Mouse (Mus musculus): ENCODE data around the gene Gm28635.
"Not testable (repeated sequence)": the region's sequence is repeated elsewhere in the genome, so short reads cannot be mapped to it uniquely, and the experiment has no call there.

The Gm28635 gene

GRCm38 (mm10) chr2:84682605-84683183 lies 4.9 kb upstream of the Gm28635 start:
- DNase-seq, result peak; percentile 74

GRCm38 (mm10) chr2:84679016-84679415 lies 1.2 kb upstream of the Gm28635 start, which contains the start of gene Tmx2:
Gene Tmx2 (minus strand): TSS chr2:84679140.
- peak; percentile 47 for DNase-seq

DNA sequence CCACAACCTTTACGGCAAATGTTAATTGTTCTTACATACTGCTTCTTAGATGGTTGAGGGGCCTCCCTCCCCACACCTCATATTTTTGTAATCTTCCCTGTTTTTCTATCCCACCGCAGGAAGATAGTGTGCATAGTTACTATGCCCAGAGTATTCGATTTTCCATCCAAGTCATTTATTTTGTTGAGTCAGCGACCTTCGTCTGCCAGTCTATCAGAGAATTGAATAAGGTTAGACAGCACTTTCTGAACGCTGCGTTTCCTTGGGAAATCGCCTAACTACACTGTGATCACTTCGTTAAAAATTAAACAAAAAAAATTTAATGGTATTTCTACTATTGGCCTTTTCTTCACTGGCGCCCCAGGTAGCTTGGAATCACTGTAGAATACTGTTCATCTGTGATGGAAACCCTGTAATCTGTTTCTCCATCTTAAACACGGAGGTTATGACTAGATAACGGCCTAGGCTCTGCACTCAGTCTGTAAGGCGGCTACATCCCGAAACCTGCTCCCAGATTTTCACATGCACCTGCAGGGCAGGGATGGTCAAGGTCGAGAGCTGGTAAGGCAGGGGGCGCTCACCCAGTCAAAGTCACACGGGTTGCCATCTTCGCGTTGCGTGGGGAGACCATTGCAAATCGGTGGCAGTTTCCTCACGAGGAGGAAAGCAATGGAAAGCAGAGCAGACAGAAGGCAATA lies 422 bp downstream of the Gm28635 start:
- no peak for DNase-seq

- not testable (repeated sequence) for DNase-seq
Observed at GRCm38 (mm10) chr2:84671535-84671934, 6.3 kb downstream of the Gm28635 start.

GRCm38 (mm10) chr2:84670569-84670933 lies 7.3 kb downstream of the Gm28635 start, which contains the start of gene Selenoh:
Gene Selenoh (minus strand): TSS chr2:84670770.
- DNase-seq, result peak; percentile 90

GRCm38 (mm10) chr2:84669828-84670568 lies 7.8 kb downstream of the Gm28635 start:
- DNase-seq, result peak; percentile 59

DNA sequence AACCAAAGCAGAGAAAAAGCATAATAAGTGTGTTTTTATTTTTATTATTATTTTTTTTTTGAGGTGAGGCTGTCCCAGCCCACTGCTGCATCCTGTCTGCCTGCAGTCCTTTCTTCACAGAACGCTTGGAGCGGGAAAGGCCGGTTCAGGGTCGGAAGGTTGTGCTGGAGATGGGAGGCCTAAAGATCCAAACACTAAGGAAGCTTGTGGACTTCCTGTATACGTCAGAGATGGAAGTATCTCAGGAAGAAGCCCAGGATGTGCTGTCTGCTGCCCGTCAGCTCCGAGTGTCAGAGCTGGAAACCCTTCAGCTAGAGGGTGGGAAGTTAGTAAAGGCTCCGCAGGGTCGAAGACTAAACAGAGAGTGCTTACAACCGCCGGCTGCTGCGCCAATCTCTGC lies 11.8 kb downstream of the Gm28635 start:
- no peak for DNase-seq

DNA sequence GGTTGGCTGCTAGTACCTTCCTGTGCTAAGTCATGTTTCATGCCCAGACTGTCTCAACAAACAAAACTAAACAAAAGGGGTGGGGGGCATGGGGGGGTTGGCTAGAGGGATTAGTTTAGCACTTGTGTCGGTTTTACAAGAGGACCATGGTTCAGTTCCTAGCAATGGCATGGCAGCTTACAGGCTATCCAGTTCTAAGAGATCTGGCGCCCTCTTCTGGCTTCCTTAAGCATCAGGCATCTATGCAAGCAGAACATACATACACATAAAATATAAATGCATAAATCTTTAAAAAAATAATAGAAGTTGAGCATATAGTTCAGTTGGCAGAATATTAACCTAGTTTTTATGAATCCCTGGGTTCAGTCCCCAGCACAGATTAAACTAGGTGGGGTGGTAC lies 15.0 kb downstream of the Gm28635 start:
- peak; percentile 77 for DNase-seq

- DNase-seq, result peak; percentile 39
Observed at GRCm38 (mm10) chr2:84660253-84660652, 17.6 kb downstream of the Gm28635 start.

- DNase-seq, result no peak
Observed at GRCm38 (mm10) chr2:84658806-84659205, 19.0 kb downstream of the Gm28635 start, which contains the start of gene Btbd18. Gene Btbd18 (plus strand): TSS chr2:84659079.

DNA sequence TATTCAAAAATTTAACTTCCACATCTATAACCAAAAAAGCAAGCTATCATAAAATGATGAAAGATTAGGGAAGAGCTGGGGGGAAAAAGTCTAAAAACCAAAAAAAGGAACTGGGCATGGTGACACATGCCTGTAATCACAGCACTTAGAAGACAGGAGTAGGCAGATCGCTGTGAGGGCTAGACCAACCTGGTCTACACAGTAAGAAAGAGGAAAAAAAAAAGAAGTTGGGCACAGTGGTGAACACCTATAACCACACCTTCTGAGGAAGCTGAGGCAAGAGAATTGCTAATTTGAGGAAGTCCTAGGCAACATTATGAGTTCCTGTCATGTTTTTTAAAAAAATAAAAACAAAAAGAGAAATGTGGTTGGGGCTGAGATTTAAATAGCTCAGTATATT lies 22.0 kb downstream of the Gm28635 start:
- no peak for DNase-seq

DNA sequence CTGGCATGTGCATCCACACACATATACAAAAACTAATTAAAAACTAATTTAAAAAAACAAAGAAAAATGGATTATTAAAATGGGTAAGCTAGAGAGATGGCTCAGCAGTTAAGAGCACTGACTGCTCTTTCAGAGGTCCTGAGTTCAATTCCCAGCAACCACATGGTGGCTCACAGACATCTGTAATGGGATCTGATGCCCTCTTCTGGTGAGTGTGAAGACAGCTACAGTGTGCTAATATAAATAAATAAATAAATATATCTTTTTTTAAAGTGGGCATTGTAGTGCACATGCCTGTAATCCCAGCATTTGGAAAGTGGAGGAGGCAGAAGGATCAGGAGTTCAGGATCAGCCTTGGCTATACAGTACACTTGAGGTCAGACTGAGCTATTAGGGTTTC lies 24.5 kb downstream of the Gm28635 start:
- no peak for DNase-seq

DNA sequence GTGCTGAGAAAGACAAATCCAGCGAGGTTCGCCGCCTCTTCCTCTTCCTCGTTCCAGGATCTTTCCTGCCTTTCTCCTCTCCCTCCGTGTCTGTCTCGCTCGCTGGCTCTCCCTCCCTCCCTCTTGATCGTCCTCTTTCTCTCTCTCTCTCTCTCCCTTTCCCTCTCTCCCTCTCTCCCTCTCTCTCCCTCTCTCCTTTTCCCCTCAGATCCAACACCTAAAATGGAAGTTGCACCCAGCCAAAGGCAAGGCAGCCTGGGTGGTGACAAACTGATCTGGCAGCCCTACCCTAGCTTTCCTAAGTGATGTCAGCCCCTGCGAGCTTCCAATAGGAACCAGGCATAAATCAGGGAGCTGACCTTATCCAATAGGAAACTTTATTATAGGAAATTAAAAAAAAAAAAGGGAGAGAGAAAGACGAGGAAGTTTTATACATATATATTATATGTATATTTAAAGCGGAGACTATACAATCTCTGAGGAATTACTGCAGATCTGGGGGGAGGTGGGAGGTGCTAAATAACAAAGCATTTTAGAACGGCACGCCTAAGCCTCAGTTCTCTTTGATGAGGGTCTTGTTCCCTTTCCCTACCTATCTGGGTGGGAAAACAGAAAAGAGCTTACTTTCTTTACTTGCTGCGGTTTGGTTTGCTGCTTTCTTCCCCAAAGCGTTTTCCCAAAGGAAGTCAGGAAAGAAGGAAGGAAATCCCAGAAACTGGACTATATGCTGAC lies 27.2 kb downstream of the Gm28635 start, which contains the start of gene Ctnnd1:
Gene Ctnnd1 (minus strand): TSS at position 302 of the 732 bp plus-strand sequence.
- peak; percentile 81 for DNase-seq

GRCm38 (mm10) chr2:84649674-84650073 lies 28.2 kb downstream of the Gm28635 start:
- peak; percentile 69 for DNase-seq

DNA sequence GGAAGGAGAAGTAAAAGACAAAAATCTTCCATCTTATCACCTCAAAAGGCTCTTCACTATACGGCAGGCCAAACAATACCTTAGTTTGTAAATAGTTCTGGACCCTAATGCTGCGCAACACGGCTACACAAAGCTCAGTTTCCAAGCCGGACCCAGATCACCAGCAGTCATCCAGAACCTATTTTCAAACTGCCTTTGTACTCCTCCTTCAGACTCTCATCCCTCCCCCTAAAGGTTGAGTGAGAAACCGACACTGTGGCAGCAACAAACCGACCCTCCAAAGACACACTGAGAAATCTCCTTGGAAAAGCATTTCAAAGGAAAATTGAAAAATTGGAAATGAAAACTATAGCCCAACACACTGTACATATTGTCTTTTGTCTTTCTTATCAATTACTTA lies 29.5 kb downstream of the Gm28635 start:
- DNase-seq, result no peak

- DNase-seq, result no peak
Observed at GRCm38 (mm10) chr2:84647051-84647568, 30.7 kb downstream of the Gm28635 start.

DNA sequence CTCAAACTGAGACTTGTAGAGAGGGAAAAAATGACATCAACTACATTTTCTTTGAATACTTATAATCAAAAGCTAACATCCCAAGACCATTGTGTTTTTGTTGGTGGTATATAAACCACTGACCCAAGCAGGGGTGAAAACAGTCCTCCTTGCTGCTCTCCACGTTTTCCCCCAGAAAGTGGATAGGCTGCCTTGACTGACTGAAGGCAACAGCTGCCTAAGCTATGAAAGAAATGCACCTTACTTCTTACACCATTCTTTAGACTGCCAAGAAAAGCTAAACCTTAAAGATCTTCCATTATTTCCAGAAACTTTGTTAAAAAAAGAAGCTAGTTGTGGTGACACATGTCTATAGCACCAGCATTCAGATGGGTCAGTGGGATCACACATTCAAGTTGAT lies 31.7 kb downstream of the Gm28635 start:
- DNase-seq, result no peak

DNA sequence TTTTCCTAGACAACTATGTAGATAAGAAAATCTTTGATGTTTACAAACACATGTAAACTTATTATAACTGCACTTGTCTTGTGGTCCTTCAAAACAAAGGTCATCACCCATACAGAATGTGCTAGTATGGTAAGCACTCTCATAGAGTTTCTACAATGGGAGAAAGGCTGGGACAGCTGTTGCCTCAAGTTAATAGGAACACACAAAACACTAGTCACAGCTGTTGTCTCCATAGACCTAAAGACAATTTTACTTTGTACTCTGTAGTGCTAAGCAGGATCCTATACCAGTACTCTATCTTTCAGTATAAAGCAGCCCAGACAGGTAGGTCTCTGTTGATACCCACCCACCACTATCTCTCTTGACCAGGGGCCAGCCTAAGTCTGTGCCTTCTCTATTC lies 37.0 kb downstream of the Gm28635 start:
- no peak for DNase-seq

DNA sequence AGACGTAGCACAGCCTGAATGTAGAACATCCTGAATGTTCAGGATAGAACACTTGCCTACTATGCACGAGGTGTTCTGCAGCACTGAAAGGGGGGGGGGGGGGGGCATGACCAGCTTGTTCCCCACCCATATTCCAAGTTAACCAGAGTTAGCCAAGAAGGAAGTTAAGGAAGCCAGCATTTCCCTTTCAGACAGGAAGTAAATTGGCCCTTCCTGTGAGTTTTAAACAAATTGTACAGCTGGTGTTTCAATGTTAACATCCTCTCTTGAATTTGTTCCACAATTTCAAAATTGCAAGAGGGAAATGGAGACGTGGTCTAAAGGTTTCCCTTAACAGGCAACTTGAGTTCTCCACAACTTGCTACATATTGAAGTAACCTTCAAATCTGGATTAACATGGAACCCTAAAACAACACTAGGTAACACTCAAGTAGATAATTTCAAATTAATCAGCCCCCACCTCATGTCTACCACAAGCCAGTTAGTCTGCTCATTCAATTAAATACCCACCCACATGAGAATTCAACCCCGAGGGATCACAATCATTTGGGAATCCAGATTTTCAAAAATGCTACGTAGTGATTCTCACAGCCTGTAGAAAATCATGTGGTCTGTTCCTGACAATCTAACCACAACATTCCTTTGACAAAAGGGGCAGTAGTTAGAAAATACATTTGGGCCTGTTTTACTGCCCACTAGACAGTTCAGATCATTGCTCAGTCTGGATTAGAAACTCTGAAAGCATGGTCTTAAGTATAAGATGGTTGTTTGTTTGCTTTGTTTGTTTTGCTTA lies 39.2 kb downstream of the Gm28635 start:
- DNase-seq, result no peak

- no peak for DNase-seq
Observed at GRCm38 (mm10) chr2:84637452-84638165, 40.2 kb downstream of the Gm28635 start.

DNA sequence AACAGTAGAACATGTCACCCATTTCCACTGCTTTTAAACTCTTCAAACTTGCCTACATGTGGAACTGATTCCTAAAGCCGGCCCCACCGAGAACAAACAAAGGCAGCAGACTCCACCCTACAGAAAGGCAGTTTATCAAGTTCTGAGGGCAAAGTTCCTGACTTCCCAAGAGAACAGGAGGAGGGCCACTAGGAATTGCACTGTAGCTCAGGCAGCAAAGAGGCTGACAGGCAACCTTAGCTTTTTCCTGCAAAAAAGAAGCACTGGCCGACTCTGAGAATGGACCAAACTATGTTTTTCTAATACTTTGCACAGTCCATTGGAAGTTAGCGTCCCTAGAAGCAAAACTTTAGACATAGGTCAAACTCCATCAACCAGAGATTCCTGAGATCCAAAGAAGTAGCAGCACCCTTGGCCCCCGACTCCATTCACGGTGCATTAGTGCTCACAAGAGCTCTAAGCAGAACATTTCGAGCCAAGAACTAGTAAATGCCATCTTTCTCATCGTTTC lies 41.6 kb downstream of the Gm28635 start:
- peak; percentile 14 for DNase-seq

Data from liver (tissue).